Mouse (Mus musculus) macrophage (primary cell): ENCODE data around the gene Tesmin. TPM values are rescaled to one million over a fixed set of nuclear protein-coding genes. Genes with fewer than 3 reads are reported as not detected.

Source experiments
- H3K27ac ChIP-seq: fragments of 350-480 bp; formaldehyde crosslinking; 2 replicates; pipeline ENCODE4 v1.9.0; 2021
- H3K36me3 ChIP-seq: fragments of 350-480 bp; formaldehyde crosslinking; 2 replicates; pipeline ENCODE4 v1.9.0; 2021; ENCODE audit errors: inconsistent target
- H3K4me3 ChIP-seq: fragments of 350-480 bp; formaldehyde crosslinking; 2 replicates; pipeline ENCODE4 v1.9.0; 2021; ENCODE audit errors: inconsistent target
- H3K79me2 ChIP-seq: fragments of 350-480 bp; formaldehyde crosslinking; 2 replicates; pipeline ENCODE4 v1.9.0; 2021; ENCODE audit errors: inconsistent target
- WGBS: methylation state at CpG from one replicate; pipeline ENCODE4 v1.1.7; 2026; ENCODE audit warnings: inconsistent platforms; ENCODE audit not compliant: missing documents; 5-methylcytosine and 5-hydroxymethylcytosine counted together
- polyA plus RNA-seq: library from polyadenylated mRNA; stranded (reverse); fragments of 250-400 nt; gene quantifications from 3 replicates; pipeline ENCODE4 v1.2.4, GENCODE M21; 2018; ENCODE audit warnings: inconsistent platforms

Gene Tesmin
- polyA plus RNA-seq, 1 experiment from 2014 or later, result 0.16 TPM

- Histone ChIP-seq H3K36me3 (peaks cover 56% of the 10 kb centered on the region), H3K27ac (no peak overlapping the region)
- WGBS, result 94% methylated on average over 12 of the region's 12 CpGs
These were observed 15.3 kb upstream of the Tesmin start for GRCm38 (mm10) chr19:3373380-3373779.

GRCm38 (mm10) chr19:3374028-3374427 lies 14.6 kb upstream of the Tesmin start:
- Histone ChIP-seq H3K36me3 (peaks cover 50% of the 10 kb centered on the region), H3K27ac (no peak overlapping the region), H3K4me3 (no peak overlapping the region), H3K79me2 (no peaks in the 10 kb centered on the region)
- 62% methylated on average over 2 of the region's 2 CpGs for WGBS

More at GRCm38 (mm10) chr19:3373380-3373779, 15.3 kb upstream of the Tesmin start:
- Histone ChIP-seq H3K79me2 (no peaks in the 10 kb centered on the region), H3K4me3 (no peak overlapping the region)

DNA sequence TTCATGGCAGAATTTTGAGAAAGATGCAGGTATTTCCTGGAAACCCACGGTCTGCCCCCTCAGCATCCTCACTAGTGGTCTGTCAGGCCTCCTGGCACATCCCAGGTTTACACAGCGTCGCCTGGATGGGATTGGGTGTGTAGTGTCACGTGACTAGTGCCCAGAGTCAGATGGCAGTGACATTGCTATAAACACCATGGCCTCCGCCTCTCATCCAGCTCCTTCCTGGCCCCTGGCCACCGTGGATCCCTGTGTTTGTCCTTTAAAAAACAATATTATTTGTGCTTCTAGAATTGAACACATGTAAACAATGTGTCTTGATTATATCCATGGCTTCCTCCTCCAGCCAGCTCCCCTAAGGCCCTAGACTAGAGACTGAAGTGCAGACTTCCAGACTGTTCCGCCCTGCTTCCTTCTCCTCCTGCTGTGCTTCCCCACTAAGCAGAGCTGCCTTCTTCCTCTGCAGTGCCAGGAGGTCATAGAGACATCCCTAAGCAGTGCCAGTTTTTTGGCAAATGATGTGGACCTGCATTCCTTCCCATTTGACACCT lies 12.6 kb upstream of the Tesmin start:
- WGBS, result 91% methylated on average over 7 of the region's 7 CpGs
- no peaks in the 10 kb centered on the region for H3K79me2 ChIP-seq
- peak overlapping the region; percentile 90 for H3K27ac ChIP-seq
- no peak overlapping the region for H3K4me3 ChIP-seq
- H3K36me3 ChIP-seq, result peaks cover 44% of the 10 kb centered on the region

DNA sequence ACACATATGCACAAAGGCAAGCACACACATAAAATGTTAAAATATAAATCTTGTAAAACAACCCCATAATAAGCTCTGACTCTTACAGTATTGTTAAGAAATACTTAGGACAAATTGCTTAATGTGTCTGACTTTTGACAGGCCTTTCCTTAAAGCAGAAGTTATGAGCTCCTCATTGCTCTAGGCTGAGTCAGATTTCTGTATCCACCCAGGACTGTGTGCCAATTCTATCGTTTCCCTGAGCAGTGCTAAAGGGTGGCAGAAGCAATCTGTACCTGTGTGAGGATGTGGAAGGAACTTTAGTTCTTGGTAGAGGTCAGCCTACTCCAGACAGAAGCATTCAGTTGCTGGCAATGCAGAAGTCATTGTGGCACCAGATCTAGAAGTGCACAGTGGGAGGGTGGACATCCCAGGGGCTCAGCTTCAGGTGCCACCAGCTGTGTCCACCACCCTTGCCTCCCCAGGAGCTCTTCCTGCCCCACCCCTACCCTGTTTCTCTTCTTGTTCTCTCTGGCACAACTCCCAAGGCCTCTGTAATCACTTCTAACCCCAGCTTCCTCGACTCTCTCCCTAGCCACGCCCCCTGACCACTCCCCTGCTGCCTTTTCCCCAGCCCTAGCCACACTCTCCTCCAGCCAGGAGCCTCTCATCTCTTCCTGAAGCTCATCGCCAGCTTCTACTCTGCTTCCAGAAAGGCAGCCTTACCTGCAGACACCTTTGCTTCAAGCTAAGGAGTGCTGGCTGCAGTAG lies 11.5 kb upstream of the Tesmin start:
- Histone ChIP-seq H3K79me2 (no peaks in the 10 kb centered on the region), H3K27ac (peak overlapping the region; percentile 90), H3K36me3 (peaks cover 39% of the 10 kb centered on the region), H3K4me3 (no peak overlapping the region)
- WGBS, result 0% methylated on average over 4 of the region's 4 CpGs

- peak overlapping the region; percentile 90 for H3K27ac ChIP-seq
- WGBS, result 37% methylated on average over 3 of the region's 3 CpGs
These were observed 10.0 kb upstream of the Tesmin start for GRCm38 (mm10) chr19:3378614-3379013.

GRCm38 (mm10) chr19:3388061-3388460 lies 596 bp upstream of the Tesmin start:
- 71% methylated on average over 2 of the region's 6 CpGs for WGBS

More at GRCm38 (mm10) chr19:3378614-3379013, 10.0 kb upstream of the Tesmin start:
- H3K79me2 ChIP-seq, result no peaks in the 10 kb centered on the region
- H3K4me3 ChIP-seq, result no peak overlapping the region
- H3K36me3 ChIP-seq, result peaks cover 32% of the 10 kb centered on the region

DNA sequence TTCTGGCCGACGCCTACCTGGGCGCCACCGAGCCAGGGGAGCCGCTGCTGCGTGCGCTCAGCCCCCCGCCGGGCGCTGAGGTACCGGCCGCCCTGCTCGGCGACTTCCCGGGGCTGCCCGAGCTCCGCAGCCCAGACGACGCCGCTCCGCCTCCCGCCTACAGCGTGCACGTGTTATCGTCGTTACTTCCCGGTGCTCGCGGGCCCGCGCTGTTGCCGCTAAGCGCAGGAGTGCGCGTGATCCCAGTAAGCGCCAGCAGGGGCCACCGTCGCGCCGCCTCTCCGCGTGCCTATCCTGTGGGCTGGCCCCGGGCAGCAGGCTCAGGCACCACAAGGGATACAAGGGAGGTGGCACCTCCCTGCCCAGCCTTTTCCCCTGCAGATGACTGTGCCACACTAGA lies 432 bp downstream of the Tesmin start:
- WGBS, result 0% methylated on average over 43 of the region's 43 CpGs
- H3K27ac ChIP-seq, result no peak overlapping the region
- H3K79me2 ChIP-seq, result no peaks in the 10 kb centered on the region
- peaks cover 17% of the 10 kb centered on the region for H3K36me3 ChIP-seq
- H3K4me3 ChIP-seq, result no peak overlapping the region

More at GRCm38 (mm10) chr19:3388061-3388460, 596 bp upstream of the Tesmin start:
- Histone ChIP-seq H3K36me3 (peaks cover 23% of the 10 kb centered on the region), H3K79me2 (no peaks in the 10 kb centered on the region), H3K4me3 (no peak overlapping the region), H3K27ac (no peak overlapping the region)

- Histone ChIP-seq H3K4me3 (no peak overlapping the region), H3K27ac (no peak overlapping the region), H3K79me2 (no peaks in the 10 kb centered on the region), H3K36me3 (no peaks in the 10 kb centered on the region)
- 81% methylated on average over 1 of the region's 1 CpGs for WGBS
These were observed 3.7 kb downstream of the Tesmin start for GRCm38 (mm10) chr19:3392384-3392783.

- no peak overlapping the region for H3K27ac ChIP-seq
- 100% methylated on average over 3 of the region's 3 CpGs for WGBS
- no peaks in the 10 kb centered on the region for H3K79me2 ChIP-seq
- H3K4me3 ChIP-seq, result no peak overlapping the region
- no peaks in the 10 kb centered on the region for H3K36me3 ChIP-seq
These were observed 5.6 kb downstream of the Tesmin start for GRCm38 (mm10) chr19:3394216-3394615.

GRCm38 (mm10) chr19:3400057-3400456 lies 11.4 kb downstream of the Tesmin start:
- WGBS, result 94% methylated on average over 4 of the region's 4 CpGs

GRCm38 (mm10) chr19:3401504-3401903 lies 12.8 kb downstream of the Tesmin start:
- 52% methylated on average over 7 of the region's 7 CpGs for WGBS
- H3K27ac ChIP-seq, result no peak overlapping the region
- no peaks in the 10 kb centered on the region for H3K36me3 ChIP-seq
- H3K4me3 ChIP-seq, result no peak overlapping the region
- no peaks in the 10 kb centered on the region for H3K79me2 ChIP-seq

More at GRCm38 (mm10) chr19:3400057-3400456, 11.4 kb downstream of the Tesmin start:
- no peak overlapping the region for H3K4me3 ChIP-seq
- H3K36me3 ChIP-seq, result no peaks in the 10 kb centered on the region
- no peak overlapping the region for H3K27ac ChIP-seq
- no peaks in the 10 kb centered on the region for H3K79me2 ChIP-seq

DNA sequence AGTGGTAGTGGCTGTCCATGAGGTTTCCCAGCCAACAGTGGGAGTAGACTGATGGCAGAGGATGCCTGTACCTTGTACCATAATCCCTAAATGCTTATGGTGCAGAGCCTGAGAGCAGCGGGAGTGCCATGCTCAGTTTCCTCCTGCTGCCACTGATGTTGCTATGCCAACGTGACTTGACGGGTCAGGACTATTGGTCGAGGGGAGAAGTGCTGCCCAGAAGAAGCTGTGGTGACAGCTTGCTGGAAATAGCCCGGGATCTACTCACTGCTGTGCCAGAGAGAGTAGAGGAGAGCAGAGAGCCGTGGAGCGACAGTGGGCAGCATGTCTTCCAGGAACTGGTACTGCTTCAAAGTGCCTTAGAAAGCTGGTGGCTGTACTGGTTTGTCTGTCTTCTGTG lies 13.3 kb downstream of the Tesmin start:
- WGBS, result 43% methylated on average over 7 of the region's 7 CpGs
- no peak overlapping the region for H3K4me3 ChIP-seq

GRCm38 (mm10) chr19:3402390-3402789 lies 13.7 kb downstream of the Tesmin start:
- 91% methylated on average over 6 of the region's 6 CpGs for WGBS
- H3K79me2 ChIP-seq, result no peaks in the 10 kb centered on the region

More for the DNA sequence above, 13.3 kb downstream of the Tesmin start:
- Histone ChIP-seq H3K36me3 (no peaks in the 10 kb centered on the region), H3K27ac (no peak overlapping the region), H3K79me2 (no peaks in the 10 kb centered on the region)

GRCm38 (mm10) chr19:3404030-3404429 lies 15.4 kb downstream of the Tesmin start:
- Histone ChIP-seq H3K4me3 (no peak overlapping the region), H3K79me2 (no peaks in the 10 kb centered on the region), H3K36me3 (no peaks in the 10 kb centered on the region), H3K27ac (no peak overlapping the region)
- WGBS, result 79% methylated on average over 7 of the region's 7 CpGs

More at GRCm38 (mm10) chr19:3402390-3402789, 13.7 kb downstream of the Tesmin start:
- H3K36me3 ChIP-seq, result no peaks in the 10 kb centered on the region
- no peak overlapping the region for H3K27ac ChIP-seq
- H3K4me3 ChIP-seq, result no peak overlapping the region

- H3K36me3 ChIP-seq, result no peaks in the 10 kb centered on the region
- no peak overlapping the region for H3K27ac ChIP-seq
- H3K79me2 ChIP-seq, result no peaks in the 10 kb centered on the region
- 90% methylated on average over 1 of the region's 1 CpGs for WGBS
- H3K4me3 ChIP-seq, result no peak overlapping the region
These were observed 17.0 kb downstream of the Tesmin start for GRCm38 (mm10) chr19:3405531-3406281.
